Mouse (Mus musculus) kidney, adult 11 months (tissue): ENCODE results near the gene Fmo9.

Experiments used
- DNase-seq: peaks from one replicate; pipeline ENCODE4 v3.0.0; 2022

Fmo9 gene

GRCm38 (mm10) chr1:166681745-166682144 lies at the start of gene Fmo9:
Fmo9 (minus strand) TSS chr1:166681845.
- DNase-seq, result no peak

DNA sequence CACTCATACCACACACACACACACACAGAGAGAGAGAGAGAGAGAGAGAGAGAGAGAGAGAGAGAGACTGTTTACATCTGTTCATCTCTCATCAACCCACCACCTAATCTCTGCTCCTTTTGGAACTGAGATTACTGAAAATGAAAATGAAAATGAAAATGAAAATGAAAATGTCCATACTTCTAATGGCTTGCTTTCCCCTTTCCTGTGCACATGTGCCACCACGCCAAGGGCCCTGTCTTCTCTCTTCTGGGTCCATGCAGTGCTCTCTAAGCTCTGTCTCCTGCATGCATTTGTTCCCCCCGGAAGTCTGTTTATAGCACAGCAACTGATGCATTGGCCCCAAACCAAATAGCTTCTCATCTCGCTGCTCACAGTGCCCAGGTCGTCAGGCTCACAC lies 49.2 kb upstream of the Fmo9 start:
- no peak for DNase-seq

GRCm38 (mm10) chr1:166730215-166730614 lies 48.6 kb upstream of the Fmo9 start:
- no peak for DNase-seq

GRCm38 (mm10) chr1:166710861-166711260 lies 29.2 kb upstream of the Fmo9 start:
- DNase-seq, result no peak

DNA sequence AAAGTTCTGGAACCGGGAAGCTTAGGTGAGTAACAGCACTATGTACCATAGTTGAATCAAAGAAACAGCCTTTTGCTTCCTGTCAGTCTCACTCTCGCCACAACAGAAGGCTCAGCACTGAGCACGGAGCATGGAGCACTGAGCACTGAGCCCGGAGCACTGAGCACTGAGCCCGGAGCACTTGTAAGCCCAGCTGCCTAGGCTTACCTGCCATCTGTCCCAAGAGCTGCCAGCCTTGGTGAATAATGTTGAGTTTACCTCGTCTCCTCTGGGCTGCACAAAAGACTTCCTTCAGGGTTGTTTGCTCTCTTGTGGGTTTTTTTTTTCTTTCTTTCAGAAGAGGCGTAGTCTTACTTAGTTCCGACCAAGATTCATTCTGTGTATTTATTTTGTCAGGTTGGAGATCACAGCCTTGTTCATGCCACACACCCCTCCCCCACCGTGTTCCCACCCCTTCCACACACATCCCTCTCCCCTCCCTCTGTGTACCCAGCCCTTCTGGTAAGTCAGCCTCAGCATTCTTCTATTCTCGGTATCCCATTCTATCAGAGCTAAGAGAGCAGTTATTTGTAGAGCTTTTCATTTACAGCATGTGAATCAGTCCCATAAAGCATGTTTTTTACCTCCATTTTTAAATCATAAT lies 20.7 kb upstream of the Fmo9 start:
- no peak for DNase-seq

GRCm38 (mm10) chr1:166669264-166669663 lies 12.4 kb downstream of the Fmo9 start:
- no peak for DNase-seq

- no peak for DNase-seq
Observed at GRCm38 (mm10) chr1:166660800-166661199, 20.8 kb downstream of the Fmo9 start.

DNA sequence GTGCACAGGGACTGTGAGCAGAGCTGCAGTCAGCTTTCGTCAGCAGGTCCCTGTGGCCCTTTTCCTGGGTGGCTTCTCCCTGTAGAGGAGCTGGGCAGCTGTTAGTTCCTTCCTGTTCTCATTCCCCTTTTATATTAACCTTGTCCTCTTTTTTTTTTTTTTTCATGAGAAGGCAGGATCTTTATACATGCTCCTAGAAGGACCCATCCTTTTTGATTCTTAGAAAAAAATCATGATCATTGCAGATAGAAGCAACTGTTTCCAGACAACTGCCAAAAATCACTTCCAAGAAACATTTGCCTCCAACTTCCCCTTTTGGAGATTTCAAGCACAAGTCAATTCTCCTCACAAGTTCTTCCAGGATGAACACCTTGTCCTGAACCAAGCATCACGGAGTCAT lies 34.1 kb downstream of the Fmo9 start, which contains the start of gene Gm4847:
Gene Gm4847, minus strand, starts transcription at position 101 of the 400 bp plus-strand sequence.
- no peak for DNase-seq
